Mouse (Mus musculus): ENCODE results near the gene Gata1.
"Not testable (repeated sequence)": the region's sequence is repeated elsewhere in the genome, so short reads cannot be mapped to it uniquely, and the experiment has no call there.

The Gata1 gene

GRCm38 (mm10) chrX:7966161-7966560, 11.7 kb downstream of the Gata1 start:
- no peak for ATAC-seq (ENCODE audit: low TSS enrichment)

GRCm38 (mm10) chrX:7963829-7964626, 13.8 kb downstream of the Gata1 start:
- ATAC-seq (ENCODE audit: low TSS enrichment): no peak

- ATAC-seq (ENCODE audit: low TSS enrichment): no peak
Measured at GRCm38 (mm10) chrX:7958868-7959267, 19.0 kb downstream of the Gata1 start.

GRCm38 (mm10) chrX:7950091-7950490, 27.8 kb downstream of the Gata1 start:
- ATAC-seq (ENCODE audit: low TSS enrichment): no peak

GRCm38 (mm10) chrX:7947900-7948492, 29.9 kb downstream of the Gata1 start:
- peak; percentile 99 for ATAC-seq (ENCODE audit: low TSS enrichment)

- no peak for ATAC-seq (ENCODE audit: low TSS enrichment)
Measured at GRCm38 (mm10) chrX:7947108-7947899, 30.6 kb downstream of the Gata1 start, which contains the start of gene Hdac6. Hdac6 (minus strand) TSS chrX:7947889.

- ATAC-seq (ENCODE audit: low TSS enrichment): no peak
Measured at GRCm38 (mm10) chrX:7945618-7946017, 32.3 kb downstream of the Gata1 start.

GRCm38 (mm10) chrX:7937667-7938066, 40.2 kb downstream of the Gata1 start:
- ATAC-seq (ENCODE audit: low TSS enrichment): no peak

- no peak for ATAC-seq (ENCODE audit: low TSS enrichment)
Measured at GRCm38 (mm10) chrX:7936874-7937273, 41.0 kb downstream of the Gata1 start.

GRCm38 (mm10) chrX:7928270-7928790, 49.5 kb downstream of the Gata1 start, which contains the start of gene Eras:
Eras (minus strand) TSS chrX:7928607.
- ATAC-seq (ENCODE audit: low TSS enrichment): no peak

- no peak for ATAC-seq (ENCODE audit: low TSS enrichment)
Measured at GRCm38 (mm10) chrX:7927116-7927515, 50.8 kb downstream of the Gata1 start.

GRCm38 (mm10) chrX:7926266-7926665, 51.6 kb downstream of the Gata1 start:
- no peak for ATAC-seq (ENCODE audit: low TSS enrichment)

GRCm38 (mm10) chrX:7922032-7922431, 55.8 kb downstream of the Gata1 start:
- 0 out of 2 replicates have a peak, but pooled peaks have one; percentile 11 for ATAC-seq (ENCODE audit: low TSS enrichment)

- peak; percentile 79 for ATAC-seq (ENCODE audit: low TSS enrichment)
Measured at GRCm38 (mm10) chrX:7919601-7920383, 58.1 kb downstream of the Gata1 start, which contains the start of gene Pcsk1n. Pcsk1n (plus strand) TSS chrX:7919822.

- not testable (repeated sequence) for ATAC-seq (ENCODE audit: low TSS enrichment)
Measured at GRCm38 (mm10) chrX:7917960-7918359, 59.9 kb downstream of the Gata1 start.

GRCm38 (mm10) chrX:7915669-7916068, 62.2 kb downstream of the Gata1 start:
- ATAC-seq (ENCODE audit: low TSS enrichment): peak; percentile 45; the same call in 1 of the 2 replicates

- no peak for ATAC-seq (ENCODE audit: low TSS enrichment)
Measured at GRCm38 (mm10) chrX:7910473-7910872, 67.4 kb downstream of the Gata1 start.
